Mouse (Mus musculus) liver, embryonic 13.5 days (tissue): ENCODE results near the gene Gm8094. TPM values are rescaled to one million over a fixed set of nuclear protein-coding genes. Genes with fewer than 3 reads are reported as not detected.
"Not testable (repeated sequence)": the region's sequence is repeated elsewhere in the genome, so short reads cannot be mapped to it uniquely, and the experiment has no call there.

Experiments
- ATAC-seq: fragments of 200-750 bp; cut with Nextera tagmentation; 2 replicates; pipeline ENCODE4 v1.8.0; 2017; ENCODE audit warnings: low read depth, mild to moderate bottlenecking, moderate number of reproducible peaks, moderate library complexity
- DNase-seq: peaks from one replicate; pipeline ENCODE4 v3.0.0; 2022
- H3K27ac ChIP-seq: fragments of 300-500 bp; sonication (generic); 2 replicates; pipeline ENCODE4 v1.5.1; 2015; ENCODE audit warnings: moderate library complexity, mild to moderate bottlenecking, inconsistent platforms
- H3K27me3 ChIP-seq: fragments of 300-500 bp; sonication (generic); 2 replicates; pipeline ENCODE4 v1.6.1; 2015; ENCODE audit warnings: mild to moderate bottlenecking, inconsistent platforms
- H3K36me3 ChIP-seq: fragments of 300-500 bp; sonication (generic); 2 replicates; pipeline ENCODE4 v1.6.1; 2015; ENCODE audit warnings: mild to moderate bottlenecking, inconsistent platforms
- H3K4me1 ChIP-seq: fragments of 300-500 bp; sonication (generic); replicated peaks from 2 replicates; pipeline ENCODE4 v1.6.1; 2015; ENCODE audit warnings: inconsistent platforms
- H3K4me2 ChIP-seq: fragments of 300-500 bp; sonication (generic); 2 replicates; pipeline ENCODE4 v1.6.1; 2015; ENCODE audit warnings: inconsistent platforms, mild to moderate bottlenecking, moderate library complexity
- H3K4me3 ChIP-seq: fragments of 300-500 bp; sonication (generic); replicated peaks from 2 replicates; pipeline ENCODE4 v1.5.1; 2015; ENCODE audit warnings: mild to moderate bottlenecking, inconsistent platforms
- H3K9ac ChIP-seq: fragments of 300-500 bp; sonication (generic); 2 replicates; pipeline ENCODE4 v1.6.1; 2015; ENCODE audit warnings: mild to moderate bottlenecking, inconsistent platforms
- H3K9me3 ChIP-seq: fragments of 300-500 bp; sonication (generic); replicated peaks from 2 replicates; pipeline ENCODE4 v1.6.1; 2016; ENCODE audit warnings: inconsistent platforms
- WGBS: fragments of 180-500 bp; shearing (Covaris S2); methylation state at CpG from one replicate; pipeline ENCODE4 v1.1.7; 2015; ENCODE audit not compliant: insufficient replicate concordance; 5-methylcytosine and 5-hydroxymethylcytosine counted together
- polyA plus RNA-seq: library from polyadenylated mRNA; unstranded; fragments of >200 nt; fragmentation: Nextera tagmentation; extraction: Ambion mirVana; gene quantifications from 2 replicates; pipeline ENCODE4 v1.2.1, GENCODE M21; 2015

The Gm8094 gene
- polyA plus RNA-seq = not detected in 2 replicates

GRCm38 (mm10) chr14:43076543-43076942 is at the start of gene Gm8094:
Gm8094 (minus strand) TSS chr14:43076643.
- DNase-seq, H3K27me3 ChIP-seq, ATAC-seq, H3K4me3 ChIP-seq, H3K36me3 ChIP-seq, H3K4me2 ChIP-seq, H3K4me1 ChIP-seq, H3K27ac ChIP-seq, H3K9me3 ChIP-seq, H3K9ac ChIP-seq: not testable (repeated sequence)
- 63% methylated on average over 2 of the region's 2 CpGs for WGBS

GRCm38 (mm10) chr14:43119673-43120072 is 43.2 kb upstream of the Gm8094 start:
- WGBS = 81% methylated on average over 3 of the region's 3 CpGs
- H3K4me3 ChIP-seq, H3K9ac ChIP-seq, H3K9me3 ChIP-seq, H3K36me3 ChIP-seq, H3K4me2 ChIP-seq, ATAC-seq, DNase-seq, H3K4me1 ChIP-seq, H3K27me3 ChIP-seq, H3K27ac ChIP-seq: not testable (repeated sequence)

GRCm38 (mm10) chr14:43100301-43100700 is 23.9 kb upstream of the Gm8094 start, which contains the start of gene Gm8104:
Gm8104 (plus strand) TSS chr14:43100601.
- H3K4me3 ChIP-seq, H3K36me3 ChIP-seq, DNase-seq, H3K9ac ChIP-seq, H3K4me1 ChIP-seq, ATAC-seq, H3K9me3 ChIP-seq, H3K27ac ChIP-seq, H3K4me2 ChIP-seq, H3K27me3 ChIP-seq: not testable (repeated sequence)
- 39% methylated on average over 3 of the region's 3 CpGs for WGBS

GRCm38 (mm10) chr14:43089103-43089919 is 12.9 kb upstream of the Gm8094 start:
- H3K9ac ChIP-seq, H3K4me3 ChIP-seq, H3K27me3 ChIP-seq, ATAC-seq, H3K4me2 ChIP-seq, DNase-seq, H3K9me3 ChIP-seq, H3K36me3 ChIP-seq, H3K4me1 ChIP-seq, H3K27ac ChIP-seq: not testable (repeated sequence)
- 57% methylated on average over 1 of the region's 14 CpGs for WGBS

- H3K36me3 ChIP-seq, H3K27me3 ChIP-seq, DNase-seq, H3K4me3 ChIP-seq, H3K4me2 ChIP-seq, H3K9ac ChIP-seq, H3K9me3 ChIP-seq, ATAC-seq, H3K27ac ChIP-seq, H3K4me1 ChIP-seq: not testable (repeated sequence)
- WGBS = 67% methylated on average over 1 of the region's 1 CpGs
Observed at GRCm38 (mm10) chr14:43084936-43085730, 8.7 kb upstream of the Gm8094 start.

GRCm38 (mm10) chr14:43060179-43060578 is 16.3 kb downstream of the Gm8094 start:
- not testable (repeated sequence) for H3K9ac ChIP-seq, H3K4me2 ChIP-seq, H3K27me3 ChIP-seq, DNase-seq, H3K4me1 ChIP-seq, H3K4me3 ChIP-seq, H3K27ac ChIP-seq, ATAC-seq, H3K9me3 ChIP-seq, H3K36me3 ChIP-seq
- 52% methylated on average over 4 of the region's 4 CpGs for WGBS

- H3K36me3 ChIP-seq, H3K4me2 ChIP-seq, H3K9ac ChIP-seq, H3K4me1 ChIP-seq, H3K27me3 ChIP-seq, H3K27ac ChIP-seq, ATAC-seq, DNase-seq, H3K4me3 ChIP-seq, H3K9me3 ChIP-seq: not testable (repeated sequence)
- WGBS = 54% methylated on average over 3 of the region's 3 CpGs
Observed at GRCm38 (mm10) chr14:43058063-43058462, 18.4 kb downstream of the Gm8094 start.

Other genes with a start within 250 kb of the Gm8094 start
- not detected in 2 replicates for gene Gm21977, start 223.2 kb downstream of the Gm8094 start, polyA plus RNA-seq
- gene Gm8082, start 83.0 kb downstream of the Gm8094 start, polyA plus RNA-seq = not detected in 2 replicates
- gene Gm10376, start 61.0 kb downstream of the Gm8094 start, polyA plus RNA-seq = not detected in 2 replicates
- not detected in 2 replicates for gene Gm8104, start 24.0 kb upstream of the Gm8094 start, polyA plus RNA-seq
- not detected in 2 replicates for gene Gm7233, start 103.2 kb upstream of the Gm8094 start, polyA plus RNA-seq
- gene Gm8122, start 158.7 kb upstream of the Gm8094 start, polyA plus RNA-seq = not detected in 2 replicates
- gene Gm8126, start 182.0 kb upstream of the Gm8094 start, polyA plus RNA-seq = not detected in 2 replicates
- gene Gm9732, start 198.4 kb upstream of the Gm8094 start, polyA plus RNA-seq = not detected in 2 replicates
- gene Gm8127, start 217.2 kb upstream of the Gm8094 start, polyA plus RNA-seq = not detected in 2 replicates